Mouse (Mus musculus) heart, embryonic 14.5 days (tissue): Measurements from ENCODE around the gene Efcab10. TPM values are rescaled to one million over a fixed set of nuclear protein-coding genes. Genes with fewer than 3 reads are reported as not detected.

ENCODE experiments used
- ATAC-seq: fragments of 200-750 bp; cut with Nextera tagmentation; 2 replicates; pipeline ENCODE4 v1.8.0; 2017; ENCODE audit warnings: low read depth, moderate TSS enrichment; ENCODE audit not compliant: insufficient number of reproducible peaks, insufficient read depth, low FRiP score
- H3K27ac ChIP-seq, 2 experiments: fragments of 200-500 bp in 1 of 2; fragments of 300-500 bp in 1 of 2; sonication (generic) in 1 of 2; replicated peaks in 1 of 2; 2 replicates each; pipeline ENCODE4 v1.5.1; 2012 to 2014; ENCODE audit warnings: low read depth in 2 of 2, low read length in 2 of 2, control low read depth in 1 of 2, mild to moderate bottlenecking in 1 of 2, mixed read lengths in 1 of 2; ENCODE audit not compliant: control insufficient read depth in 1 of 2, insufficient read depth in 1 of 2
- H3K27me3 ChIP-seq: fragments of 300-500 bp; sonication (generic); 2 replicates; pipeline ENCODE4 v1.6.1; 2014; ENCODE audit warnings: mild to moderate bottlenecking, low read length, control low read depth; ENCODE audit not compliant: control insufficient read depth, insufficient read depth
- H3K36me3 ChIP-seq: fragments of 300-500 bp; sonication (generic); 2 replicates; pipeline ENCODE4 v1.6.1; 2014; ENCODE audit warnings: mild to moderate bottlenecking, control low read depth, low read length, mixed read lengths; ENCODE audit not compliant: control insufficient read depth, insufficient read depth
- H3K4me1 ChIP-seq, 2 experiments: fragments of 200-500 bp in 1 of 2; fragments of 300-500 bp in 1 of 2; sonication (generic) in 1 of 2; 2 replicates each; pipeline ENCODE4 v1.6.1; 2012 to 2014; ENCODE audit warnings: low read length in 2 of 2, control low read depth in 1 of 2, mixed read lengths in 1 of 2; ENCODE audit not compliant: control insufficient read depth in 2 of 2, insufficient read depth in 2 of 2
- H3K4me2 ChIP-seq: fragments of 300-500 bp; sonication (generic); 2 replicates; pipeline ENCODE4 v1.6.1; 2014; ENCODE audit warnings: mild to moderate bottlenecking, low read length
- H3K4me3 ChIP-seq, 2 experiments: fragments of 200-500 bp in 1 of 2; fragments of 300-500 bp in 1 of 2; sonication (generic) in 1 of 2; 2 replicates each; pipeline ENCODE4 v1.5.1; 2012 to 2014; ENCODE audit warnings: low read length in 2 of 2, mild to moderate bottlenecking in 2 of 2, control low read depth in 1 of 2, low read depth in 1 of 2, moderate library complexity in 1 of 2; ENCODE audit not compliant: control insufficient read depth in 1 of 2, insufficient read depth in 1 of 2
- H3K9ac ChIP-seq: fragments of 300-500 bp; sonication (generic); 2 replicates; pipeline ENCODE4 v1.6.1; 2014; ENCODE audit warnings: mild to moderate bottlenecking, low read length
- H3K9me3 ChIP-seq: fragments of 300-500 bp; sonication (generic); 2 replicates; pipeline ENCODE4 v1.6.1; 2016; ENCODE audit warnings: low read length, control low read depth; ENCODE audit not compliant: control insufficient read depth
- WGBS: fragments of 180-500 bp; shearing (Covaris S2); extraction: QIAGEN DNeasy Blood & Tissue Kit; methylation state at CpG from one replicate; pipeline ENCODE4 v1.1.7; 2014; 5-methylcytosine and 5-hydroxymethylcytosine counted together
- polyA plus RNA-seq: library from polyadenylated mRNA; unstranded; fragments of >200 nt; fragmentation: Nextera tagmentation; extraction: Ambion mirVana; gene quantifications from 2 replicates; pipeline ENCODE4 v1.2.1, GENCODE M21; 2014

Gene Efcab10
- polyA plus RNA-seq = not detected in 2 replicates

GRCm38 (mm10) chr12:33394804-33395623 is at the start of gene Efcab10:
Gene Efcab10, plus strand, starts transcription at chr12:33394854.
- no peaks in the 10 kb centered on the region for H3K27me3 ChIP-seq
- peak within 1 kb of the TSS; percentile 10 to 20 for H3K4me3 ChIP-seq
- no peak within 1 kb of the TSS for H3K27ac ChIP-seq
- ATAC-seq = no peak
- no peaks in the 10 kb centered on the region for H3K36me3 ChIP-seq
- peak within 1 kb of the TSS; percentile 36; the same call in 1 of the 2 replicates for H3K9ac ChIP-seq
- peak within 1 kb of the TSS; percentile 60 for H3K4me2 ChIP-seq
- H3K4me1 ChIP-seq = peaks cover 5 to 8% of the 10 kb centered on the region in 2 experiments; a peak in 2 of 4 replicates
- no peaks in the 10 kb centered on the region for H3K9me3 ChIP-seq
- WGBS = 10% methylated on average over 24 of the region's 24 CpGs

DNA sequence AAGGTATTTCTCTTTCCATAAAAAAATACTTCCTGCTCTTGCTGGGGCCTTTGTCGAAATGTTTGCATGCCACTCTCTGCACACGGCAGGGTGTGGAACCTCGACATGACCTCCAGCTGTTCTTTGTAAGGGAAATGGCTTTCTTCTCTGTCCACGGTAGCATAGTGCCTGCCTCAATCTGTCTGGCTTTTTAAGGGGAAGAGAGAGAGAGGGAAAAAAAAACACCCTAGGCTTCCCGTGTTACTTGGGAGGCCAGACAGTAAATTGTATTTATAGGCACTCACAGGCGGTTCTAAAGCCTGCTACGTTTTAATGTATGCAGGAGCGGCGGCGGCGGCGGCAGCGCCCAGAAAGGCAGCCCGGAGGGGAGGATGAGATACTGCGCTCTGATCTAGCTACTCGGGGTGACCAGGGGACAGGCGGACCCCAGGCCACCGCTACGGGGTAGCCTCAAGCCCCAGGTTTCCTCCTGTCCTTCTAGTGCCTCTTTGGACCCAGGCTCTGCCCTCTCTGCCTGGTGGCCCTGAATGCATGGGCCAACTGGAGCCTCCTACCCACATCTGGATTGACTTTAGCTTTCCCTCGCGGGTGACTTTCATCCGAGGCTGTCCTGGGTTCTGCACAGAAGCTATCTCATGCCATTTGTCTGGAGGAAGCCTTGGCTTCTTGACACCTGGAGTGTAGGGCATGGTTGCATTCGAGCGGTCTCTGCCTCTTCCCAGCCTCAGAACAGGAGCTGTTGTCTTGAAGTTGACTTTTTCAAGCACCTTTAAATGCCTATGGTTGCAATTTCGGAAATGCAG is 49.5 kb upstream of the Efcab10 start:
- 10% methylated on average over 25 of the region's 25 CpGs for WGBS
- H3K27ac ChIP-seq = no peak overlapping the region
- H3K9me3 ChIP-seq = peaks cover 7% of the 10 kb centered on the region; the same call in 1 of the 2 replicates
- H3K36me3 ChIP-seq = no peaks in the 10 kb centered on the region
- peaks cover 31 to 36% of the 10 kb centered on the region in 2 experiments for H3K4me1 ChIP-seq
- H3K4me3 ChIP-seq = peak overlapping the region; percentile 9 to 15; a peak in 3 of 4 replicates
- H3K9ac ChIP-seq = peak overlapping the region; percentile 47; the same call in 1 of the 2 replicates
- ATAC-seq = no peak
- peak overlapping the region; percentile 58 for H3K4me2 ChIP-seq
- peaks cover 9% of the 10 kb centered on the region for H3K27me3 ChIP-seq

DNA sequence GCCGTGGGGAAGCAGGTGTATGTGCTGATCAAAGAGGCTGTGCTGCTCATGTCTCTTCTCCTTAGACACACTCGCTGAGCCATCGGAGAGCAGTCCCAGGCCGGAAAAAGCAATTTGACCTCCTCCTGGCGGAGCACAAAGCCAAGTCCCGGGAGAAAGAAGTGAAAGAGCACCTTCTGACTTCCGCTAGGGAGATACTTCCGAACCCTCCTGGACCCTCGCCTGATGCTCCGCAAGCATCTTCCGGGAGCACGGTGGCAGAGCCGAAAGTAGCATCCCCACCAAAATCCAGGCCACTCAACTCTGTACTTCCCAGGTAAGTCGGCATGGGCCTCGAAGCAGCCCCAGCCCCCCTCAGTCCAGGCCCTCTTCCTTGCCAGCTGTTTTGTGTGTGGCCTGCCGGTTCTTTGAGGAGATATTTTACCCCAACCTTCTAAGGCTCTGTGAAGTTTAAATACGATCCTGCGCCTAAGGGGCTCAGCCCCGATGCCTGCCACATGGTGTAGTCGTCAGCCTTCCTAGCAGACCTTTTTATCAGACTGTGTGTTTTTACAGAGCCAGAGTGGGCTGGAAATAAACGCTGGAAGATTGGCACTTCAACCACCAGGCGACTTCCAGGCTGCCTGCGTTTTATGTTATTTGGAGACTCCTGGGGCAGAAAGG is 48.8 kb upstream of the Efcab10 start:
- H3K9ac ChIP-seq = 0 out of 2 replicates have a peak overlapping the region, but pooled peaks have one; percentile 35
- H3K9me3 ChIP-seq = peaks cover 9% of the 10 kb centered on the region; the same call in 1 of the 2 replicates
- H3K36me3 ChIP-seq = no peaks in the 10 kb centered on the region
- no peak overlapping the region; a peak in 1 of 4 replicates for H3K27ac ChIP-seq
- WGBS = 14% methylated on average over 23 of the region's 23 CpGs
- H3K27me3 ChIP-seq = peaks cover 5% of the 10 kb centered on the region
- peak overlapping the region in 1 of 2 experiments; percentile 15; a peak in 2 of 4 replicates for H3K4me3 ChIP-seq
- peak; percentile 65; the same call in 1 of the 2 replicates for ATAC-seq
- peak overlapping the region; percentile 58 for H3K4me2 ChIP-seq
- H3K4me1 ChIP-seq = peaks cover 31 to 32% of the 10 kb centered on the region in 2 experiments

- H3K4me1 ChIP-seq = no peaks in the 10 kb centered on the region
- H3K4me2 ChIP-seq = no peak overlapping the region
- no peaks in the 10 kb centered on the region for H3K27me3 ChIP-seq
- H3K9me3 ChIP-seq = peaks cover 9% of the 10 kb centered on the region; the same call in 1 of the 2 replicates
- no peak overlapping the region for H3K27ac ChIP-seq
- no peak overlapping the region for H3K9ac ChIP-seq
- H3K36me3 ChIP-seq = 0 out of 2 replicates have a peak, but pooled peaks cover 3% of the 10 kb centered on the region
- H3K4me3 ChIP-seq = no peak overlapping the region
- 67% methylated on average over 4 of the region's 4 CpGs for WGBS
- no peak for ATAC-seq
These were observed 42.0 kb upstream of the Efcab10 start for GRCm38 (mm10) chr12:33352671-33353070.

- Histone ChIP-seq H3K4me1 (peaks cover 6 to 12% of the 10 kb centered on the region in 2 experiments), H3K4me2 (no peak overlapping the region), H3K9ac (no peak overlapping the region), H3K9me3 (no peaks in the 10 kb centered on the region), H3K27me3 (no peaks in the 10 kb centered on the region), H3K36me3 (0 out of 2 replicates have a peak, but pooled peaks cover 3% of the 10 kb centered on the region), H3K4me3 (no peak overlapping the region), H3K27ac (no peak overlapping the region)
- ATAC-seq = no peak
- 88% methylated on average over 10 of the region's 10 CpGs for WGBS
These were observed 36.3 kb upstream of the Efcab10 start for GRCm38 (mm10) chr12:33358345-33358744.

DNA sequence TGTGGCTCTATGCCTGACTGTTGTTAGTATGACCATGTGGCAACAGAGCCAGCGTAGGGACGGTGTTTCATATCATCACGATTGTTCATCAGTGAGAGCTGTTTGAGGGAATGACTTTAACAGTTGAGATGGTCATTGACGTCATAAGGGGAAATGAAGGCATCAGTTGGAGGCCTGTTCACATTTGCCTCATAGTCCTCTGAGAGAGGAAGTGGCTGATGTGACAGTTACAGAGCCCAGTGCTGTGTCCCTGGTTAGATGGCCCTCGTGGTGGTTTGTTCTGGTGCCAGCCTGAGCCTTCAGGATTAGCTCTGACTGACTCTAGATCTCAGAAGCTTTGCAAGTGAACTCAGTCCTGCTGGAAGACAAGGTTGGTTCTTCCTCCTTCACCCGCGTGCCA is 35.4 kb upstream of the Efcab10 start:
- no peak overlapping the region for H3K27ac ChIP-seq
- 88% methylated on average over 7 of the region's 7 CpGs for WGBS
- H3K4me1 ChIP-seq = peaks cover 6 to 12% of the 10 kb centered on the region in 2 experiments
- no peaks in the 10 kb centered on the region for H3K9me3 ChIP-seq
- H3K9ac ChIP-seq = no peak overlapping the region
- no peaks in the 10 kb centered on the region for H3K27me3 ChIP-seq
- H3K4me3 ChIP-seq = no peak overlapping the region
- no peak overlapping the region for H3K4me2 ChIP-seq
- no peak for ATAC-seq
- H3K36me3 ChIP-seq = no peaks in the 10 kb centered on the region
